Mouse (Mus musculus) thymus, postnatal 10 days (tissue): Measurements from ENCODE around the gene Mtg1.
A peak's percentile ranks its signal among the peaks of the same experiment; 100 is the strongest.

ENCODE experiments used
- DNase-seq, 2 experiments: peaks; one replicate each; pipeline ENCODE4 v3.0.0; 2021; ENCODE audit warnings: low spot score in 2 of 2

Mtg1 gene

DNA sequence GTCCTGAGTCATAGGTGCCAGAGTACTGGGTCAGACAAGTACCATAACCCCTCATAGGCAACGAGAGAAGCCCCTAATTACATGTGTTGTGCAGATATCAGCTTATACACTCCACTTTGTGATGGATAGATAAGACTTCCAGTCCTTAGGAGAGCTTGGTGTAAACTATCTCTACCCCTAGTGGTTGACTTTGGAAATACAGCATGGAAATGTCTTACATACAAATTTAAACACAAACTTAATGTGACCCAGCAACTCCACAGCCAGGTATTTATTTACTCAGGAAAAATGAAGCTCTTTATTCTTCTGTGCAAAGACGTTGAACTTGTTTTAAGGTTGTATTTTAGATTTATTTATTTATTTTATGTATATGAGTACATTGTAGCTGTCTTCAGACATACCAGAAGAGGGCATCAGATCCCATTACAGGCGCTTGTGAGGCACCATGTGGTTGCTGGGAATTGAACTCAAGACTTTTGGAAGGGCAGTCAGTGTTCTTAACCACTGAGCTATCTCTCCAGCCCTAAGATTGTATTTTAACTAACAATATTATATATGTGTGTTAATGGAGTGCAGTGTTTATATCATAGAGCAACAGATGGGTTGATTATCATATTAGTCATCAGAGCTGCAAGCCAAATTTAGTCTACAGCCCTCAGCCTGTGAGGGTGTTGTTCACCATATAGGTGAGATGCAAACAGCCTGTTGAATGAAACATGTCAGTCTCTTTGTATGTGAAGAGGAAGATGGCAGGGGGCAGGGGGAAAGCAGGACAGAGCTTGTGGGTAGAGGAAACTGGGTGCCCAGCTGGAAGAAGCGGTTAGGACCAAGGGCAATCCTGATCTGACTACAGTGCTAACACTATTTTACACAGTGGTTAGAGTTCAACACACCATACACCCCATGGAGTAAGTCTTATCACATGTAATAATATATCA lies 51.3 kb downstream of the Mtg1 start:
- DNase-seq = peak in 1 of 2 experiments; percentile 36

DNA sequence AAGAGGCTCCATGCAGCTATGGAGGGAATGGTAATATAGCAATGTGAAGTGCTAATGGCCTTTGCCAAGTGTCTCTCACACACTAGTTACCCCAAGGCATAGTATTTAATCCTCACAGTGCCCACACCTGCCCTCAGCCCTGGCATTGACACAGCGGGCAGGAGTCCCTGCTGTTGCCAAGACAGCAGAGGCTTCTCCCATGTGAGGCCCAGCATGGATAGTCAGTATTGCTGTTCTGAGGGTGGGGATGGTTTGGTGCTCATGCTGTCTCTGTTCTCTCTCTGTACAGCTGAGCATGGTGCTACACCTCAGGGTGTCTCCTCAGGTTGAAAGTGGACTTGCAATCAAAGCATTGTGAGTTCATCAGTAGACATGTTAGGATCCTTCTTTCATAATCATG lies 53.1 kb downstream of the Mtg1 start:
- no peak for DNase-seq

DNA sequence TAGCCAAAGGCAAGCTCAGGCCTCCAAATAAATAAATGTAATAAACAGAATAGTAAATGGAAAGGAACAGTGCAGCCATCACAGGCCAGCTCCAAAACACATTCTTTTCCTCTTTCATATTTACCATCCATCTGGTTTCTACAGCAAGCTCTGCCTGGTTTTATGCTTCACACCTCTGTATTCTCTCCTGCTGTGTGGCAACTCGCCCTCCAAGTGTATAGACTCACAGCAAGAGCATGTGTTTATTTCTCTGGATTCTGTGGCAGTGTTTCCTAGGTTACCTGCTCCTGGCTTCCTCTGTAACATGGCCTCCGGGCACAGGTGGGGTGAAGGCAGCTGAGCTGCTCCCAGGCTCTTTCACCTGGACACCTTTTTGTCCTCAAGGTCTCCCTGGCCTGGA lies 55.1 kb downstream of the Mtg1 start:
- DNase-seq = no peak

DNA sequence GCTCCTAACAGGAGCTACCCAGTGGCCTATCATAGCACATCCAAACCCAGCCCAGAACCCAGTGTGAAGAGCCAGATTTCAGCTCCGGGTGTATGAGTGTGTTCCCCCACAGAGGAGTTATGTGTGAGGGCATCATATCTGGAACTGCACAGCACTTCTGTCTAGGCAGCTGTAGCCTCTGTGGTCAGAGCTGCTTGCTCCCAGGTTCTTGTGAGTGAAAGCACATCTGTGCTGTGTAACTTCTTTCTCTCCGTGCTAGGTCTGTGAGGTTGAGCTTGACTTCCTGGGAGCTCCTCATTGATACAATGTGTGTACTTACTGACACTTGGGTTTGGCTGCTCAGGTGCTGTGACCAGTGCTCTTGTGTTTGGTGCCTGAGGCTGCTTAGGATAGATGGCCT lies 55.5 kb downstream of the Mtg1 start:
- peak in 1 of 2 experiments; percentile 12 for DNase-seq

DNA sequence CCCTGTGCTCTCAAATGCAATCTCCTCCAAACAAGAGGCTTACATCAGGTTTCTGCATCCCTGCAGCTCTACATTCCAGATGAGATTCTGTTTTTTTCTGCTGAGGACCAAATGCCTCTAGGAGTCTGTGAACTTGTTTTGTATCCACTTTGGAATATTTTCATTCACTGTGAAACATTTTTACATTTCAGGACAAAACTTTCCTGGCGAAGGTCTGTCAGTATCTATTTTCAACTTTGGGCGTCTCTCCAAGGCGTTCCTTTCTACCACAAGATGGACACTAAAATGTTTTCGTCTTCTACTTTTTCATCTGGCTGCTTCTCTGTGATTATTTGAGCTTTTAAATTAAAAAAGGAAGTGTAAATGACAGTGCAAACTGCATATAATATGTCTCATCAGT lies 56.7 kb downstream of the Mtg1 start:
- DNase-seq = no peak

DNA sequence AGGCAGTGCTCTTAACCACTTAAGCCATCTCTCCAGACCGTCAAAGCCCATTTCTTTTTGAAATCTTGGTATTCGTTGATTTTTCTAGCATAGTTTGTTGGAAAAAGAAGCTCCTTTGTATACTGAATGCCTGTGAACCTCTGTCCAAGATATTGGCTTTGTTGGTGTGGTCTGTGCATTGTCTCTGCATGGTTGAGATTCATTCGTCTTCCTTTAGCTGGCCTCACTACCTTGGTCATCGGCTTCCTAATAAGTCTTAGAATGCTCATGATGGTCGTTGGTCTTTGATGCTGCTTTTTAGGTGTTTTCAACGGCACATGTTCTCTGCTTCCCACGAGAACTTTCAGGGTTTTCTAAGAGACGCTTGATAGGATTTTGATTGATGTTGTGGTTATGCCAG lies 58.6 kb downstream of the Mtg1 start:
- DNase-seq = no peak
